Comparison of ENCODE assay signal across 8 mouse cellular contexts in genomic region chr19:41071500-41071899, GRCm38 (mm10). TPM values are rescaled to one million over a fixed set of nuclear protein-coding genes. Genes with fewer than 3 reads are reported as not detected.
DNase-seq lines count a peak whose midpoint lies in the region; ATAC-seq and TF ChIP-seq lines count a peak whose summit lies in the region.
"Had no signal": no experiment of that assay in that cellular context is flagged by ENCODE, and none has a peak within 500 bp of the region (broad histone marks: within the 10 kb centered on the region; RNA-seq: fewer than 3 reads in every experiment).

No protein-coding gene starts in this region.

- intact Hi-C loops in heart, postnatal 14 days (cut with DNase I) = no loop called here

- no peak overlapping the region for H3K4me3 ChIP-seq in bone marrow macrophage, adult 2 months (ENCODE audit: insufficient read depth, low read length)
- H3K4me3 ChIP-seq: neural tube, embryonic 13.5 days had no signal

- no peak for TF ChIP-seq POLR2A in bone marrow macrophage, adult 2 months (IDR thresholded peaks at IDR 0.05; ENCODE audit: borderline replicate concordance, low read depth, low read length)

- no peak overlapping the region for H3K27ac ChIP-seq in bone marrow macrophage, adult 2 months (ENCODE audit: insufficient read depth, low read depth, low read length)
- H3K27ac ChIP-seq: neural tube, embryonic 13.5 days had no signal

- ATAC-seq in megakaryocyte, adult 5-6 weeks (ENCODE audit: poor library complexity, severe bottlenecking) = peak; percentile 97

- peak; percentile 72 for DNase-seq in MEL-GATA-1-ER (ENCODE audit: extremely low read depth, low read depth)
- peak; percentile 10 for DNase-seq in fat pad, adult 2 months (ENCODE audit: extremely low read depth, low read depth, low spot score)
- peak; percentile 89 to 92 for DNase-seq in heart, postnatal 14 days
- peak; percentile 91 to 94 for DNase-seq in layer of hippocampus, postnatal 14 days (ENCODE audit: low spot score in 2 of 2)
- peak; percentile 77 for DNase-seq in skeletal muscle tissue, adult 2 months (ENCODE audit: low read depth, low spot score)

- TF ChIP-seq CTCF in bone marrow macrophage, adult 2 months (IDR thresholded peaks at IDR 0.05; ENCODE audit: low read depth, low read length) = peak; percentile 100

- no peaks in the 10 kb centered on the region for H3K4me1 ChIP-seq in bone marrow macrophage, adult 2 months (ENCODE audit: control insufficient read depth, insufficient read depth, low read length)
- H3K4me1 ChIP-seq: neural tube, embryonic 13.5 days had no signal

RNA-seq across cellular contexts. Expression of gene Opalin, which starts 5.4 kb away (rescaled TPM):
- polyA plus RNA-seq in bone marrow macrophage, adult 2 months (2012; ENCODE audit: insufficient read depth, insufficient read length, missing spikeins) = not detected in 2 replicates
- not detected for total RNA-seq in heart, postnatal 14 days (2021)
- 1 to 10 TPM; 6.3 to 8.5 TPM for total RNA-seq in layer of hippocampus, postnatal 14 days (2021)
- total RNA-seq in megakaryocyte, adult 5-6 weeks (2015) = not detected in 2 replicates
- not detected in 2 replicates for total RNA-seq in megakaryocyte, adult 5-6 weeks (2017)
- polyA plus RNA-seq: neural tube, embryonic 13.5 days had no signal

RNA-seq across cellular contexts. Expression of gene Dntt, which starts 42.4 kb away (rescaled TPM):
- not detected in 2 replicates for polyA plus RNA-seq in bone marrow macrophage, adult 2 months (2012; ENCODE audit: insufficient read depth, insufficient read length, missing spikeins)
- total RNA-seq in heart, postnatal 14 days (2021) = 10 to 100 TPM in 1 of 2 experiments, under 1 TPM in 1; 0.74 to 16.5 TPM
- under 1 TPM in 1 of 2 experiments, not detected in 1; 0.21 TPM for total RNA-seq in layer of hippocampus, postnatal 14 days (2021)
- 0.51 and 2.6 TPM in 2 replicates for total RNA-seq in megakaryocyte, adult 5-6 weeks (2015)
- 1.8 and 5.0 TPM in 2 replicates for total RNA-seq in megakaryocyte, adult 5-6 weeks (2017)

Comparison
In these comparisons a context has a peak if more than half of its experiments do, and no peak if none do; other contexts are left out.
1. DNase-seq: peak in every context shown above with its lines; median percentile 92 in layer of hippocampus, postnatal 14 days; 90 in heart, postnatal 14 days; 77 in skeletal muscle tissue, adult 2 months; 72 in MEL-GATA-1-ER; 10 in fat pad, adult 2 months.
2. RNA of gene Opalin, which starts 5.4 kb away (total RNA-seq): 6.3 to 8.5 TPM in layer of hippocampus, postnatal 14 days; not detected in heart, postnatal 14 days and not detected in megakaryocyte, adult 5-6 weeks; every median in the first group is over 4 times any median in the second.